Mouse (Mus musculus): Measurements from ENCODE around the gene Dhx16.

Gene Dhx16

DNA sequence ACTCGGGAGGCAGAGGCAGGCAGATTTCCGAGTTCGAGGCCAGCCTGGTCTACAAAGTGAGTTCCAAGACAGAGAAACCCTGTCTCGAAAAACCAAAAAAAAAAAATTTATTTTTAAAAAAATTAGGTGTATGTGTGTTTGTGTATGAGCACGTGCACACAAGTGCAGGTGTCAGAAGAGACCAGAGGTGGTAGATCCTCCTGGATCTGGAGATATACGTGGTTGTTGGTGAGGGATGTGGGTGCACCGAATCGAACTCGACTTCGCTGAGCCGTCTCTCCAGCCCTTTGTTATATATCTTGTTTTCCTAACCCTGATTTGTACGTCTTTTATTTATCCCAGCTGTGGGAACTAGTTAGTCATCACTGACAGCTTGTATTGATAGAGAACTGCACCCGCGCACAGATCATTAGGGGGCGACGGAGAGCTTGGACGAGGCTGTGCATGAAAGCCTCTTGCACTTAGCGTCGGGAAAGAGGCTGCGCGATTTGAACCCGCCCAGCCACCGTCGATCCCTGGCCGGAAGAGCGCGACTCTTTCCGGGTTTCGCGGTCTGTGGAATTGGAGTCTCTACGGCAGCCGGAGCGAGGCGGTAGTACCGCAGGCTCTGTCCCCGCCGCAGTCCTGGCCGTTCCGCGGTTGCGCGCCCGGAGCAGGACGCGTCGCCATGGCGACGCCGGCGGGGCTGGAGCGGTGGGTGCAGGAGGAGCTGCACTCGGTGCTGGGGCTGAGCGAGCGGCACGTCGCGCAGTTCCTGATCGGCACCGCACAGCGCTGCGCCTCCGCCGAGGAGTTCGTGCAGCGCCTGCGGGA lies at the start of gene Dhx16:
Gene Dhx16, plus strand, starts transcription at position 575 of the 813 bp plus-strand sequence.
- in situ Hi-C loops (cut with MboI, MseI), result no loop called here

- in situ Hi-C loops (cut with MboI, MseI), result no loop called here
These were observed 47.0 kb upstream of the Dhx16 start for GRCm38 (mm10) chr17:35832400-35833238.

GRCm38 (mm10) chr17:35833239-35833751 lies 46.3 kb upstream of the Dhx16 start:
- in situ Hi-C loops (cut with MboI, MseI), result no loop called here

- in situ Hi-C loops (cut with MboI, MseI), result no loop called here
These were observed 45.7 kb upstream of the Dhx16 start for GRCm38 (mm10) chr17:35833894-35834293.

DNA sequence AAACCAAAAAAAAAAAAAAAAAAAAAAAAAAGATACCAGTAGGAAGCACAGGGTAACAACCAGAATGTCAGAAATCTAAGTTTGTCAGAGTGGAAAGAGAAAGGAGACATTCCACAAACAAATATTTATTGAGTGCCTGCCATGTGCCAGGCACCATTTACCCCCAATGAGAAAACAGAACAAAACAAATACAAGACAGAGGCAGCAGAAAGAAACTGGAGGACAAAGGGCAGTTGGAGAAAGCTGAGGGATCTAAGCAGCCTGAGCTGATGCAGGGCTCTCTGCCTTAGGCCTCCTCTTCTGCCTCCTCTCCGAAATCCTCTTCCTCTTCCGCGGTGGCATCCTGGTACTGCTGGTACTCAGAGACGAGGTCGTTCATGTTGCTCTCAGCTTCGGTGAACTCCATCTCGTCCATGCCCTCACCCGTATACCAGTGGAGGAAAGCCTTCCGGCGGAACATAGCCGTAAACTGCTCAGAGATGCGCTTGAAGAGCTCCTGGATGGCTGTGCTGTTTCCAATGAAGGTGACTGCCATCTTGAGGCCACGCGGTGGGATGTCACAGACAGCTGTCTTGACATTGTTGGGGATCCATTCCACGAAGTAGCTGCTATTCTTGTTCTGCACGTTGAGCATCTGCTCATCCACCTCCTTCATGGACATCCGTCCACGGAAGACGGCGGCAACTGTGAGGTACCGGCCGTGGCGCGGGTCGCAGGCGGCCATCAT lies 44.8 kb upstream of the Dhx16 start:
- in situ Hi-C loops (cut with MboI, MseI), result loop anchor here (5.0 kb wide), 3 partner anchors 37 to 287 kb away; partner anchors contain the start of gene Gm19684

DNA sequence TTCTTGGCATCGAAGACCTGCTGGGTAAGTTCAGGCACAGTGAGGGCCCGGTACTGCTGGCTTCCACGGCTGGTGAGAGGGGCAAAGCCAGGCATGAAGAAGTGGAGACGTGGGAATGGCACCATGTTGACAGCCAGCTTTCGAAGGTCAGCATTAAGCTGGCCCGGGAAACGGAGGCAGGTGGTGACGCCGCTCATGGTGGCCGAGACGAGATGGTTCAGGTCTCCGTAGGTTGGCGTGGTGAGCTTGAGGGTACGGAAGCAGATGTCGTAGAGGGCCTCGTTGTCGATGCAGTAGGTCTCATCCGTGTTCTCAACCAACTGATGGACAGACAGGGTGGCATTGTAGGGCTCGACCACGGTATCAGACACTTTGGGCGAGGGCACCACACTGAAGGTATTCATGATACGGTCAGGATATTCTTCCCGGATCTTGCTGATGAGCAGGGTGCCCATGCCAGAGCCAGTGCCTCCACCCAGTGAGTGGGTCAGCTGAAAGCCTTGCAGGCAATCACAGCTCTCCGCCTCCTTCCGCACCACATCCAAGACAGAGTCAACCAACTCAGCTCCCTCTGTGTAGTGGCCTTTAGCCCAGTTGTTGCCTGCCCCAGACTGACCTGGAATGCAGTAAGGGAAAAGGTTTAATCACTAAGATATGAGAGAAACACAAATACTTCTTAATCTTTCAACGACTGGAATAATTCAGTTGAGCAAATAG lies 44.0 kb upstream of the Dhx16 start:
- in situ Hi-C loops (cut with MboI, MseI), result loop anchor here (5.0 kb wide), 3 partner anchors 37 to 287 kb away; partner anchors contain the start of gene Gm19684

DNA sequence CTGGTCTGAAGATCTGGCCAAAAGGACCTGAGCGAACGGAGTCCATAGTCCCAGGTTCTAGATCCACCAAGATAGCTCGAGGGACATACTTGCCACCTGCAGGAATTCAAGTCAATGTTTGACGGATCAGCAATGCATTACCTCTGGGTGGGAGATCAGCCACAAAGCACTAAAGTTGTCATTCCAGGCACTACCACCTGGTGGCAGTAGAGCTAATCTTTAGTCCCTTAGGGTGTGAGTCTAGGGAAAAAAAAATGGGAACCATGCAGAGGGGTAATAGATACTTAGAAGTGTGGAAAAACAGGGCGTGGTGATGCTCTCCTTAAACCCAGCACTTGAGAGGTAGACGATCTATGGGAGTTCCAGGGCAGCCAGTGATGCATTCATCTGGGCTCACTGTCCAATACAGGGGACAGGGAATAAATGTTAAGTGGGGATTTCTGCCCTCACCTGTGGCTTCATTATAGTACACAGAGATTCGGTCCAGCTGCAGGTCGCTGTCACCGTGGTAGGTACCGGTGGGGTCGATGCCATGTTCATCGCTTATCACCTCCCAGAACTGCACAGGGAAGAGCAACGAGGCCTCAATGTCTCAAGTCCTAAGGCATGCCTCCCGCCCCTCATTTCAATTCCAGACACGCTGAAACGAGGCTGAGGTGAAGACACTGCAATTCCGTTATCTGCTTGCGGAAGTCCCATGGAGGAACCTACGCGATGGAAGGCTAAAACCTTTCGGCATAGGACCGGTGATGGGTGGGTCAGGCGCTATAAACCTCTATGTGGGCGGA lies 43.2 kb upstream of the Dhx16 start:
- in situ Hi-C loops (cut with MboI, MseI), result loop anchor here (5.0 kb wide), 3 partner anchors 36 to 286 kb away; partner anchors contain the start of gene Gm19684

DNA sequence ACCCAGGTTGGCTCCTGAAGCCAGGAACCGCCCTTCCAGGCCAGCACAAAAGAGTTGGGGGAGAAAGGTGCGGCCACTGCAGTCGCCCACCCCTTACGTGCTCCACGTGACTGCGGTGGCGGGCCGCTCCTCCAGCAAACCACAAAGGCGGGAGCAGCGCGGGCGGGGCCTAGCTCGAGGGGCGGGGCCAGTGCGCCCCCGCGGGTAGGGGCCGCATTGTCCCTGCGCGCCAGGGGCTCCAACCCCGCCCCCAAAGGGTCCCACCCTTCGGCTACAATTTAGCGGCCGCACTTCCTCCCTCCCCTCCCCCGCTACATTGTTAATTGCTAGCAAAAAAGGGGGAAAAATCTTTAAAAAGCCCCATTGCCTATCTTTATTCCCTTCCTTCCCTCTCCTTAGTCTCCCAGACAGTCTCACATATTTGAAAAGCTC lies 42.6 kb upstream of the Dhx16 start:
- in situ Hi-C loops (cut with MboI, MseI), result loop anchor here (5.0 kb wide), 3 partner anchors 35 to 285 kb away; partner anchors contain the start of gene Gm19684

DNA sequence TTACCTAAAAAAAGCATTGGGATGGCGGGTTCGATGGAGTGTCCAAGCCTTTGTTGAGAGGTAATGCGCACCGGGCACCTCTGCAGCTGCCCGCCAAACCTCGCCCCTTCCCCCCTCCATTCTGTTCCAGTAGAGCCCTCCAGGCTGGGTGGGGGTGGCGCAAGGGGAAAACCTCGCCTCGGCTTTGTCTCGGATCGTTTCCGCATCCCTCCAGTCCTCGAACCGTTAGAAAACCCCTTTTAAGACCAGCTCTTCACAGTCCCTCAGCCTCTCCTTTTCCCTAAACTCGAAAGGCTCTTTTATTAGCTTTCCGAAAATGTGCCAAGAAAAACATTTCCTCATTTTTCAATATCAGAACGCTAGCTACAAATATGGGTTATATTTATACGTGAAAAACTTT lies 42.1 kb upstream of the Dhx16 start:
- in situ Hi-C loops (cut with MboI, MseI), result loop anchor here (5.0 kb wide), 3 partner anchors 35 to 285 kb away; partner anchors contain the start of gene Gm19684

DNA sequence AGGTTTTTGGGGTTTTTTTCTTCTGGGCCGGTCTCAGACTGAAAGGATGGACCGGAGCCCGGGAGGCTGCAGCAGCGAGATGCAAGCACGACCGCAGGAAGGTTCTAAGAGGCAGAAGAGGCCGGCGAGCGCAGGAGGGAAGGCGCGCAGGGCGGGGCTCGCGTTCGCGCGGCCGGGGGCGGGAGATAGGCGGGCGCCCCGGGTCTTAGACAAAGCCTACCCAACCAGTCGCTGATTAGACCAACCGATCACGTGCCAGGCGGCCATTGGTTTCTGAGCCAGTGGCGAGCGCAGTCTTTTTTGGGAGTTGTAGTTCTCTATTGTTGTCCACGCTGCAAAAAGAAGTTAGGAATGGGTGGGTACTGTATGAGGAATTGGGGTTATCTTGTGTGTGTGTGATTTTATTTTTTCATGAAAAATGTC lies 41.5 kb upstream of the Dhx16 start, which contains the start of gene Tubb5:
Gene Tubb5, minus strand, starts transcription at position 185 of the 423 bp plus-strand sequence.
- in situ Hi-C loops (cut with MboI, MseI), result loop anchor here (5.0 kb wide), 3 partner anchors 34 to 284 kb away; partner anchors contain the start of gene Gm19684

GRCm38 (mm10) chr17:35838570-35838969 lies 41.0 kb upstream of the Dhx16 start:
- in situ Hi-C loops (cut with MboI, MseI), result loop anchor here (5.0 kb wide), 3 partner anchors 34 to 284 kb away; partner anchors contain the start of gene Gm19684

- in situ Hi-C loops (cut with MboI, MseI), result loop anchor here (5.0 kb wide), 3 partner anchors 33 to 283 kb away; partner anchors contain the start of gene Gm19684
These were observed 40.6 kb upstream of the Dhx16 start for GRCm38 (mm10) chr17:35839002-35839401.

GRCm38 (mm10) chr17:35840561-35840960 lies 39.1 kb upstream of the Dhx16 start:
- in situ Hi-C loops (cut with MboI, MseI), result no loop called here

GRCm38 (mm10) chr17:35841076-35841950 lies 38.3 kb upstream of the Dhx16 start, which contains the start of gene Mdc1:
Gene Mdc1, plus strand, starts transcription at chr17:35841515.
- in situ Hi-C loops (cut with MboI, MseI), result no loop called here

DNA sequence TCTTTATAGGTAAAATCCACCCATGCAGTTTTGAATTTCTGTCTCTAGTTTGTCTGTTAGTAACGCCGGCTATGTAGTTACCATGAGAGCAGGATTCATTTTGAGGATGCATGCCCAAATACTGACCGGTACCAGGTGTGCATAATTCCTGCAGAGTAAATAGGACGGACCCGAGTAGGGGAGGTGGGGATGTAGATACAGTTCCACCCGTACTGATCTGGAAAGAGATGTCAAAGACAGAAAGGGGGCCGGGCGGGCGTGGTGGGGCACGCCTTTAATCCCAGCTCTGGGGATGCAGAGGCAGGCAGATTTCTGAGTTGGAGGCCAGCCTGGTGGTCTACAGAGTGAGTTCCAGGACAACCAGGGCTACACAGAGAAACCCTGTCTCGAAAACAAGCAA lies 37.6 kb upstream of the Dhx16 start:
- in situ Hi-C loops (cut with MboI, MseI), result no loop called here

- in situ Hi-C loops (cut with MboI, MseI), result no loop called here
These were observed 36.1 kb upstream of the Dhx16 start for GRCm38 (mm10) chr17:35843514-35843913.

- in situ Hi-C loops (cut with MboI, MseI), result no loop called here
These were observed 31.5 kb upstream of the Dhx16 start for GRCm38 (mm10) chr17:35848112-35848511.

- in situ Hi-C loops (cut with MboI, MseI), result no loop called here
These were observed 28.6 kb upstream of the Dhx16 start for GRCm38 (mm10) chr17:35850974-35851373.

Measured in regulatory T cell (primary cell).